Mouse (Mus musculus) adipose tissue, adult 10 weeks (tissue): Measurements from ENCODE around the gene Zkscan8. TPM values are rescaled to one million over a fixed set of nuclear protein-coding genes. Genes with fewer than 3 reads are reported as not detected.

Experiments used
- polyA plus RNA-seq: library from polyadenylated mRNA; stranded (reverse); fragments of 350-450 nt; fragmentation: Illumina TruSeq; extraction: RNeasy Lipid Tissue Mini Kit (QIAGEN cat#74804); gene quantifications from one replicate; pipeline ENCODE4 v1.2.3, GENCODE M21; 2014; ENCODE audit warnings: low read depth, low replicate concordance

Zkscan8 gene
- polyA plus RNA-seq, result 8.4 TPM

DNA sequence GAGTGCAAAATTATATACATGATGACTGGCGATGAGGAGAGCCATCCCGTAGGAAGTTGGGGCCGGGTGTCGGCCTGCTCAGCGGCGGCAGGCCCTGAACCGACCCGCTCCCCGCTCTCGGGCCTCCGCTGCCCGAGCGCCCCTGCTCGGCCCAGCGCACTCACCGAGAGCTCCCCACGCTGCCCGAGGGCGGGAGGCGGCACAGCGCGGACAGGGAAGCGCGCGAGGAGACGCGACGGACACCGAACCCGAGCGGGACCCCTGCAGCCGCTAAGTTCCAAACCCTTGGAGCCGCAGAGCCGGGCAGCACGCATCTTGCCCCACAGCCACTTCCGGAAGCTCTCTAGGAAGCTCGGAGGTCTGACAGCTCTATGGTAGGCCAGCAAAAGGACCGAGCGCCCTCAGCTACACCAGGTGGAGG lies at the start of gene Zkscan8:
TSS of gene Zkscan8 (minus strand) at position 340 of the 421 bp plus-strand sequence.

DNA sequence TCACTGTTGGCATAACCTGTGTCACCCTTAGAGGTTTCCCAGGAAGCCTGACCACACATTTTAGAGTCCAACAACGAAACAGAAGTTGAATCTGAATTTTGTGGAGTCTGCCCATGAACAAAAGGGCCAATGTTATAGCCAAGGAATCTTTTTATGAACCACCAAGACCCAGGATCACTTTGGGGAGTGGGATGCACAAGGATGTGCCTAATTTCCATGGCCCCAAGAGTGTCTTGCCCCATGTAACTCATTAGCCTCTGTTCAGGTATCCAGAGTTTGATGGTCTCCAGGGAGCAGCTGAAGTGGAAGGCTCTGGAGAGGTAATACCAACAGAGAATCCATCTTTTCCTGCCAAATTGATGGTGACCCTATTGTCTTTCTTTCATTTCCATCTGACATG lies 28.9 kb upstream of the Zkscan8 start, which contains the start of gene Olfr1535:
TSS of gene Olfr1535 (minus strand) at position 101 of the 400 bp plus-strand sequence.

DNA sequence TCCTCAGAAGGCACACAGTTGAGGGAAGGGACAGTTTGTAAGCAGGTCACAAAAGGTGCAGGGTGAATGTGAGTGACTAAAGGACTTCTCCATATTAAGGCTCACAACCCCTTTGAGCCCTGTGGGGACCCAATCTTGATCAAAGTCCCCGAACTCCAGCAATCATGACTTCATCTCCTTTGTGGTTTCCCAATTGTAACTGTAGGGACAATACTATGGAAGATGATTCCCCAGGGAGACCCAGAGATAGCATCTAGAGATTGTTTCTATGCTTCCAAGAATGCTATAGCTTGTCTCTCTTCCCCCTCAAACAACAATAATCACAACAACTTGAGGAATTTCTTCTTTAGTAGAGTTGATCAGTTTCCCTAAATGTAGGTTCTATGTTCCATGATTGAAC lies 11.8 kb upstream of the Zkscan8 start, which contains the start of gene Olfr1366:
TSS of gene Olfr1366 (minus strand) at position 101 of the 400 bp plus-strand sequence.

DNA sequence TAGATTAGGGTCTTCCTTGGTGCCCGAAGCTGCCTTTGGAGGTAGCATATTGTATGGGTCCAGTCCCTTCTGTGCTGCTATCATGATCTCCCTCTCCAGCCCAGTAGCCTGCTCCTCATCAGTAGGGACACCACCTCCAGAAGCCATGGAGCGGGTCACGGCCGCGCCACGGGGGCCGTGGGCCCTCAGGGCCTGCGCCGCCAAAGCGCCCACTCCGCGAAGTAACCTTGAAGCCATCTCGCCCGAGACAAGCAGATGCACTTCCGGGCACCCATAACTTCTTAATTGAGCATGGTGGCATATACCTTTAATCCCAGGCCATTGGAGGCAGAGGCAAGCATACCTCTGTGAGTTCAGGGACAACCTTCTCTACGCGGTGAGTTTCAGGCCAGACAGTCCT lies 29.7 kb downstream of the Zkscan8 start, which contains the start of gene Gm11273:
TSS of gene Gm11273 (minus strand) at position 237 of the 400 bp plus-strand sequence.

DNA sequence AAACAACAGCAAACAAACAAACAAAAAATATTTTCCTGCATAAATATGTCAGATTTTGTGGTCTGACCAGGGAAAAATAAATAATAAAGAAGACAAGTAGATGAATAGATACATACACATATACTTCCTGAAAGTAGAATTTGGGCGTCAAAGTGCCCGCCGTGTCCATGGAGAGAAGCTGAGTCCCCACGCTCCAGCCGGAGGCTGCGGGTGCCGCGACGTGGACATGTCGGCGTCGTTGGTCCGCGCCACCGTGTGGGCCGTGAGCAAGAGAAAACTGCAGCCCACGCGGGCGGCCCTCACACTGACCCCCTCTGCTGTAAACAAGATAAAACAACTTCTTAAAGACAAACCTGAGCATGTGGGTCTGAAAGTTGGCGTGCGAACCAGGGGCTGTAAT lies 35.8 kb downstream of the Zkscan8 start, which contains the start of gene AK157302:
TSS of gene AK157302 (plus strand) at position 144 of the 400 bp plus-strand sequence.

DNA sequence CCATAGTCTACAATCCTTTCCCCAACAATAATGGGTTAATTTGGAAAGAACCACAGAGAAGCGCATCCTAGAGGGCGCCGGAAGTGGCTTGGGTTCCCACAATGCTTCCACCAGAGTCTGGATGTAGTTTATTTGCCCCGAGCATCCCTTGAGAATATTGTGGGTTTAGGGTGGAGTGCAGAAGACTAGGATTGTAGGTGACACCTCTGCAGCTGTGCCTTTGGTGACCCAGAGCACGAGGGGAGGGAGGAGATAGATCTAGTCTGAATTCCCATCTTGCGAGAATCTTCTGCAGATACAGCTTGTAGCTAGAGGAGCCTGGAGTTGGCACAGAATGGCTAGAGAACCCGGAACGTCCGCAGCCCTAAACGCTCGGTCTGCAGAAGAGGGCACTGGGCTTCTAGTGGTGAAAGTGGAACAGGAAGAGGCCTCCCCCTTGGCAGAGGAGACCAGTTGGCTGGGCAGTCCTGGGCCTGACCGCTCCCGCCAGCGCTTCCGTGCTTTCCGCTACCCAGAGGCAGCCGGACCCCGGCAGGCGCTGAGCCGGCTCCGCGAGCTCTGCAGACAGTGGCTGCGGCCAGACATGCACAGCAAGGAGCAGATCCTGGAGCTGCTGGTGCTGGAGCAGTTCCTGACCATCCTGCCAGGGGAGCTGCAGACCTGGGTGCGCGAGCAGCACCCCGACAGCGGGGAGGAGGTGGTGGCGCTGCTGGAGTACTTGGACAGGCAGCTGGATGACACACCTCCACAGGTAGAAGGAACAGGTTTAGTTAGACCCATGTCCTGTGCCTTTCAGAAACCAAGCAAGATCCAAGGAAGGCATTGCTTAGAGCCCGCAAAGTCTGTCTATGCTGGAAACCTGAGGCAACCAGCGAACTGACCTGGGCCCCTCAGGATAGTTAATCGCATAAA lies 51.9 kb downstream of the Zkscan8 start, which contains the start of the genes Zkscan4 and Gm10065:
TSS of gene Zkscan4 (plus strand) at position 149 of the 912 bp plus-strand sequence.
TSS of gene Gm10065 (minus strand) at position 683 of the 912 bp plus-strand sequence.

DNA sequence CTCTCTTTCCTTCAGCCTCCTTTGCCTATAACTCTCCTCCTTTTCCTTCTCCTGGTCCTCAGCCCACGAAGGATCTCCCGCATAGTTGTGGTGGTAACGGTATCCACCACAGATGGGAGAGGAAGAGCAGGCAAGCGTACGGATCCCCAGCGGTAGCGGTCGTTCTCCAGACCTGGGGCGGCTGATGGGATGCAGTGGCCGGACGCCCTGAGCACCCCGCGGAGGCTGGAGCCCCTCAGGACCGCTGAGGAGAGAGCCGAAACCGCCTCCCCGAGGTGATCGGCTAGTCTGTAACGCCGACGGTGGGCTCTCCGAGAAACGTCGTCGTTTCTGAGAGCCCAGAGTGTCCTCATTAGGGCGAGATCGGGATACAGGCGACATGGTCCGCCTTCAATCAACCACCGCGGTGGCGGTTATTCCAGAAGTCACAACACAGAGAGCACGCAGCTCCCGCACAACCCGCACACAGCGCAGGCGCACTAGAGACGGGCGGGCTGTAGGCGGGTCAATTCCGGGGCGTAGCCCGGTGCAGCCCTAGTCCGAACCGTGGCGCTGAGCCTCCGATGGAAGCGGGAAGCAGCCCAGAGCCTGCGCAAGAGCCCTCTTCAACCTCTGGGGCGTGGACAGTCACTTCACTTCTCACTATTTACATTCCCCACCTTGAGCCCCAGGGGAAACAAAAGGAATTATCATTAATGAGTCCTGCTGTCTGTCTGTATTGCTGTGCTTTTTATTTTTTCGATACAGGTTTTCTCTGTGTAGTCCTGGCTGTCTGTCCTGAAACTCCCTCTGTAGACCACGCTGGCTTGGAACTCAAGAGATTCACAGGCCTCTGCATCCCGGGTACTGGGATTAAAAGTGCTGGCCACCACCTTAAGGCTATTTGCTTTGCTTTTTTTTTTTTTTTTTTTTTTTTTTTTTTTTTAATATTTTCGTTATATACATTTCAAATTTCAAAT lies 62.6 kb downstream of the Zkscan8 start, which contains the start of gene Nkapl:
TSS of gene Nkapl (minus strand) at position 449 of the 959 bp plus-strand sequence.

Other genes starting within 250 kb of the Zkscan8 start
- gene Gpx5, start 238.4 kb downstream of the Zkscan8 start, polyA plus RNA-seq, result 18,335 TPM
- 18.9 TPM for gene Gpx6, start 219.0 kb downstream of the Zkscan8 start, polyA plus RNA-seq
- gene Olfr1367, start 184.2 kb downstream of the Zkscan8 start, polyA plus RNA-seq, result not detected
- gene Zscan12, start 168.3 kb downstream of the Zkscan8 start, polyA plus RNA-seq, result 7.2 TPM
- 58.9 TPM for gene Zkscan3, start 128.4 kb downstream of the Zkscan8 start, polyA plus RNA-seq
- gene Pgbd1, start 90.1 kb downstream of the Zkscan8 start, polyA plus RNA-seq, result 2.0 TPM
- gene Zscan26, start 77.4 kb downstream of the Zkscan8 start, polyA plus RNA-seq, result 52.2 TPM
- gene Nkapl, start 62.6 kb downstream of the Zkscan8 start, polyA plus RNA-seq, result 3.8 TPM
- gene Zkscan4, start 52.2 kb downstream of the Zkscan8 start, polyA plus RNA-seq, result 3.7 TPM
- not detected for gene Gm10065, start 51.7 kb downstream of the Zkscan8 start, polyA plus RNA-seq
- 1.2 TPM for gene AK157302, start 35.9 kb downstream of the Zkscan8 start, polyA plus RNA-seq
- 6.9 TPM for gene Gm11273, start 29.7 kb downstream of the Zkscan8 start, polyA plus RNA-seq
- gene Olfr1366, start 11.7 kb upstream of the Zkscan8 start, polyA plus RNA-seq, result not detected
- gene Olfr1535, start 28.8 kb upstream of the Zkscan8 start, polyA plus RNA-seq, result not detected
- not detected for gene Olfr1364, start 50.6 kb upstream of the Zkscan8 start, polyA plus RNA-seq
- not detected for gene Olfr1362, start 82.9 kb upstream of the Zkscan8 start, polyA plus RNA-seq
- gene Olfr11, start 111.4 kb upstream of the Zkscan8 start, polyA plus RNA-seq, result not detected
- gene Olfr1361, start 132.3 kb upstream of the Zkscan8 start, polyA plus RNA-seq, result not detected
- gene Olfr1360, start 146.3 kb upstream of the Zkscan8 start, polyA plus RNA-seq, result not detected
- not detected for gene Olfr1359, start 167.0 kb upstream of the Zkscan8 start, polyA plus RNA-seq
- not detected for gene Hist1h2bl, start 185.0 kb upstream of the Zkscan8 start, polyA plus RNA-seq
- not detected for gene Hist1h2ai, start 185.3 kb upstream of the Zkscan8 start, polyA plus RNA-seq
- gene Hist1h3h, start 186.5 kb upstream of the Zkscan8 start, polyA plus RNA-seq, result not detected
- not detected for gene Hist1h2bm, start 190.9 kb upstream of the Zkscan8 start, polyA plus RNA-seq
- gene Hist1h4j, start 203.9 kb upstream of the Zkscan8 start, polyA plus RNA-seq, result 1.1 TPM
- gene Hist1h4k, start 219.4 kb upstream of the Zkscan8 start, polyA plus RNA-seq, result not detected
- gene Hist1h2ak, start 222.7 kb upstream of the Zkscan8 start, polyA plus RNA-seq, result not detected
- not detected for gene Hist1h2bn, start 223.0 kb upstream of the Zkscan8 start, polyA plus RNA-seq
- gene Hist1h1b, start 249.5 kb upstream of the Zkscan8 start, polyA plus RNA-seq, result not detected